In the genomic region with DNA sequence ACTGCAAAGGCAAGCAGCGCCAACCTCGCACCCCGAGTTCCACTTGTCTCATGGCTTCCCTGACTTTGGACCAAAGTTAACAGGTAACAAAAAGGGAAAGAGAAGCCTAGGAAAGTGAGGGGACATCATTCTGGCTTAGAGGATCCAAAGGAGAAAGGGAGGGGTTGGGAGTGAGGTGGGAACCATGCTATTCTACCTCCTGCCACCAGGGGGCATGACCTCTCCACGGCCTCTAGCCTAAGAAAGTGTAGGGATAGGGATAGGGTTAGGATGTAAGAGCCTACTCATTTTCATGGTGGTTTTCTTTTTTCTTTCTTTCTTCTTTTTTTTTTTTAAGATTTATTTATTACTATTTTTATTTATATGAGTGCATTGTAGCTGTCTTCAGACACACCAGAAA, we compare ENCODE assay signal across 8 mouse cellular contexts. TPM values are rescaled to one million over a fixed set of nuclear protein-coding genes. Genes with fewer than 3 reads are reported as not detected.
DNase-seq lines count a peak whose midpoint lies in the region; ATAC-seq and TF ChIP-seq lines count a peak whose summit lies in the region.

No protein-coding gene starts in this region.

- H3K4me3 ChIP-seq in midbrain, embryonic 15.5 days = no peak overlapping the region
- H3K4me3 ChIP-seq in midbrain, embryonic 13.5 days (replicated peaks) = no peak overlapping the region
- H3K4me3 ChIP-seq in cerebellum, adult 2 months (replicated peaks; ENCODE audit: insufficient read depth, low read depth, low read length) = no peak overlapping the region

- no peaks in the 10 kb centered on the region for H3K27me3 ChIP-seq in midbrain, embryonic 15.5 days (replicated peaks)
- H3K27me3 ChIP-seq in midbrain, embryonic 13.5 days = no peaks in the 10 kb centered on the region
- H3K27me3 ChIP-seq in cerebellum, adult 2 months (ENCODE audit: control insufficient read depth, insufficient read depth, low read length) = no peaks in the 10 kb centered on the region

- TF ChIP-seq POLR2A in cerebellum, adult 2 months (IDR thresholded peaks at IDR 0.05; ENCODE audit: borderline replicate concordance, insufficient read depth, low read length) = no peak

- no peak overlapping the region for H3K27ac ChIP-seq in midbrain, embryonic 15.5 days
- no peak overlapping the region for H3K27ac ChIP-seq in midbrain, embryonic 13.5 days
- H3K27ac ChIP-seq in cerebellum, adult 2 months (ENCODE audit: insufficient read depth, low read length) = no peak overlapping the region

- no peaks in the 10 kb centered on the region for H3K9me3 ChIP-seq in midbrain, embryonic 15.5 days
- H3K9me3 ChIP-seq in midbrain, embryonic 13.5 days = no peaks in the 10 kb centered on the region

- no peak for ATAC-seq in cerebellum, adult (ENCODE audit: insufficient number of reproducible peaks, low FRiP score, low TSS enrichment)
- 0 out of 2 replicates have a peak, but pooled peaks have one; percentile 22 for ATAC-seq in midbrain, embryonic 15.5 days (replicated peaks)
- no peak for ATAC-seq in midbrain, embryonic 13.5 days

- no peak overlapping the region for H3K4me2 ChIP-seq in midbrain, embryonic 15.5 days
- H3K4me2 ChIP-seq in midbrain, embryonic 13.5 days (replicated peaks) = no peak overlapping the region

- no peaks in the 10 kb centered on the region for H3K4me1 ChIP-seq in midbrain, embryonic 15.5 days
- no peaks in the 10 kb centered on the region for H3K4me1 ChIP-seq in midbrain, embryonic 13.5 days (replicated peaks)
- H3K4me1 ChIP-seq in cerebellum, adult 2 months (ENCODE audit: control insufficient read depth, insufficient read depth, low read length) = peaks cover 10% of the 10 kb centered on the region

- H3K36me3 ChIP-seq in midbrain, embryonic 15.5 days (replicated peaks) = peaks cover 30% of the 10 kb centered on the region
- H3K36me3 ChIP-seq in midbrain, embryonic 13.5 days = peaks cover 87% of the 10 kb centered on the region

- peak; percentile 56 for DNase-seq in cerebellum, adult 11 months
- DNase-seq in cerebellum, adult 2 months = peak; percentile 65 to 67
- peak; percentile 68 for DNase-seq in induced T-regulatory cell, adult 2 months (ENCODE audit: low read depth)
- peak; percentile 57 for DNase-seq in mesoderm, embryonic 11.5 days (ENCODE audit: low read depth, low spot score)
- DNase-seq in spleen, postnatal 36 days (ENCODE audit: low spot score in 2 of 2) = no peak

- WGBS in midbrain, embryonic 15.5 days = 73% methylated on average over 4 of the region's 4 CpGs
- 82% methylated on average over 4 of the region's 4 CpGs for WGBS in midbrain, embryonic 13.5 days
- 74% methylated on average over 4 of the region's 4 CpGs for whole genome bisulfite sequencing in cerebellum, adult 2 months

- no peak overlapping the region for H3K9ac ChIP-seq in midbrain, embryonic 15.5 days
- H3K9ac ChIP-seq in midbrain, embryonic 13.5 days (replicated peaks) = no peak overlapping the region

- TF ChIP-seq CTCF in cerebellum, adult 2 months (IDR thresholded peaks at IDR 0.05; ENCODE audit: borderline replicate concordance, insufficient read depth, low read depth, low read length) = peak; percentile 91

RNA-seq across cellular contexts. Expression of a gene that starts 8.5 kb away (rescaled TPM):
- 4.6 and 5.8 TPM in 2 replicates for polyA plus RNA-seq in midbrain, embryonic 15.5 days (2015; fragmentation: Nextera tagmentation; extraction: Ambion mirVana)
- polyA plus RNA-seq in midbrain, embryonic 13.5 days (2015; fragmentation: Nextera tagmentation; extraction: Ambion mirVana) = 3.3 and 4.7 TPM in 2 replicates
- 7.4 and 7.5 TPM in 2 replicates for polyA plus RNA-seq in cerebellum, adult 2 months (2012; rRNA removed)

RNA-seq across cellular contexts. Expression of a gene that starts 30.0 kb away (rescaled TPM):
- 114 and 126 TPM in 2 replicates for polyA plus RNA-seq in midbrain, embryonic 15.5 days (2015; fragmentation: Nextera tagmentation; extraction: Ambion mirVana)
- 140 and 151 TPM in 2 replicates for polyA plus RNA-seq in midbrain, embryonic 13.5 days (2015; fragmentation: Nextera tagmentation; extraction: Ambion mirVana)
- polyA plus RNA-seq in cerebellum, adult 2 months (2012; rRNA removed) = 104 and 108 TPM in 2 replicates

RNA-seq across cellular contexts. Expression of a gene that starts 53.7 kb away (rescaled TPM):
- polyA plus RNA-seq in midbrain, embryonic 15.5 days (2015; fragmentation: Nextera tagmentation; extraction: Ambion mirVana) = 1,365 and 1,414 TPM in 2 replicates
- polyA plus RNA-seq in midbrain, embryonic 13.5 days (2015; fragmentation: Nextera tagmentation; extraction: Ambion mirVana) = 1,286 and 1,320 TPM in 2 replicates
- polyA plus RNA-seq in cerebellum, adult 2 months (2012; rRNA removed) = 870 and 931 TPM in 2 replicates

Comparison
In these comparisons a context has a peak if more than half of its experiments do, and no peak if none do; other contexts are left out.
1. DNase-seq: peak in cerebellum, adult 11 months (single experiment), cerebellum, adult 2 months (2 of 2), induced T-regulatory cell, adult 2 months (single experiment) and mesoderm, embryonic 11.5 days (single experiment); none in spleen, postnatal 36 days (0 of 2).